Mouse (Mus musculus) thymus, adult 2 months (tissue): ENCODE measurements around the gene Gm10639. TPM values are rescaled to one million over a fixed set of nuclear protein-coding genes. Genes with fewer than 3 reads are reported as not detected.
"Not testable (repeated sequence)": the region's sequence is repeated elsewhere in the genome, so short reads cannot be mapped to it uniquely, and the experiment has no call there.

Experiments used
- DNase-seq: peaks from one replicate; pipeline ENCODE4 v3.0.0; 2021
- H3K27ac ChIP-seq: fragments of 200-500 bp; 2 replicates; pipeline ENCODE4 v1.5.1; 2012; ENCODE audit warnings: low read length, control low read depth; ENCODE audit not compliant: control insufficient read depth, insufficient read depth
- H3K27me3 ChIP-seq: fragments of 200-500 bp; 2 replicates; pipeline ENCODE4 v1.6.1; 2012; ENCODE audit warnings: mild to moderate bottlenecking, low read length, moderate library complexity, mixed read lengths; ENCODE audit not compliant: control insufficient read depth, insufficient read depth
- H3K36me3 ChIP-seq: fragments of 200-500 bp; 2 replicates; pipeline ENCODE4 v1.6.1; 2012; ENCODE audit warnings: mild to moderate bottlenecking, low read length, moderate library complexity; ENCODE audit not compliant: control insufficient read depth, insufficient read depth
- H3K4me1 ChIP-seq: fragments of 200-500 bp; replicated peaks from 2 replicates; pipeline ENCODE4 v1.6.1; 2012; ENCODE audit warnings: low read length; ENCODE audit not compliant: control insufficient read depth, insufficient read depth
- H3K4me3 ChIP-seq: fragments of 200-500 bp; 2 replicates; pipeline ENCODE4 v1.5.1; 2012; ENCODE audit warnings: mild to moderate bottlenecking, low read length, control low read depth, moderate library complexity; ENCODE audit not compliant: control insufficient read depth, insufficient read depth
- WGBS: fragments of 180-500 bp; shearing (Covaris S2); methylation state at CpG from one replicate; pipeline ENCODE4 v1.1.7; 2018; 5-methylcytosine and 5-hydroxymethylcytosine counted together
- polyA plus RNA-seq: library from polyadenylated mRNA; depleted of rRNA; stranded (reverse); fragments of >200 nt; gene quantifications from 2 replicates; pipeline ENCODE4 v1.2.3, GENCODE M21; 2012; rRNA removed

The Gm10639 gene
- polyA plus RNA-seq = not detected in 2 replicates

- WGBS = 90% methylated on average over 3 of the region's 3 CpGs
- H3K4me3 ChIP-seq, H3K4me1 ChIP-seq, H3K27ac ChIP-seq, H3K27me3 ChIP-seq, H3K36me3 ChIP-seq, DNase-seq: not testable (repeated sequence)
Observed at GRCm38 (mm10) chr9:78289723-78290122, at the start of gene Gm10639. Gene Gm10639 (plus strand): TSS chr9:78289923.

GRCm38 (mm10) chr9:78255683-78256470 lies 33.8 kb upstream of the Gm10639 start:
- not testable (repeated sequence) for H3K27me3 ChIP-seq, H3K27ac ChIP-seq, DNase-seq, H3K36me3 ChIP-seq, H3K4me1 ChIP-seq, H3K4me3 ChIP-seq
- 89% methylated on average over 4 of the region's 4 CpGs for WGBS

GRCm38 (mm10) chr9:78256914-78257313 lies 32.8 kb upstream of the Gm10639 start, which contains the start of gene Gm3776:
Gene Gm3776 (plus strand): TSS chr9:78257129.
- not testable (repeated sequence) for H3K27me3 ChIP-seq, H3K27ac ChIP-seq, H3K4me1 ChIP-seq, DNase-seq, H3K4me3 ChIP-seq, H3K36me3 ChIP-seq
- 77% methylated on average over 2 of the region's 3 CpGs for WGBS

GRCm38 (mm10) chr9:78259688-78260087 lies 30.0 kb upstream of the Gm10639 start:
- not testable (repeated sequence) for H3K36me3 ChIP-seq, H3K4me3 ChIP-seq, H3K27me3 ChIP-seq, H3K4me1 ChIP-seq, H3K27ac ChIP-seq
- 0% methylated on average over 1 of the region's 6 CpGs for whole genome bisulfite sequencing
- peak; percentile 48 for DNase-seq

GRCm38 (mm10) chr9:78270945-78271344 lies 18.8 kb upstream of the Gm10639 start:
- H3K27me3 ChIP-seq, DNase-seq, H3K4me3 ChIP-seq, H3K4me1 ChIP-seq, H3K27ac ChIP-seq, H3K36me3 ChIP-seq: not testable (repeated sequence)
- 63% methylated on average over 3 of the region's 3 CpGs for WGBS

- not testable (repeated sequence) for H3K4me1 ChIP-seq, H3K27me3 ChIP-seq, H3K4me3 ChIP-seq, H3K36me3 ChIP-seq, H3K27ac ChIP-seq, DNase-seq
- 91% methylated on average over 4 of the region's 4 CpGs for WGBS
Observed at GRCm38 (mm10) chr9:78282002-78282711, 7.6 kb upstream of the Gm10639 start.

- not testable (repeated sequence) for H3K4me3 ChIP-seq, H3K4me1 ChIP-seq, H3K27me3 ChIP-seq, H3K36me3 ChIP-seq, H3K27ac ChIP-seq, DNase-seq
- 89% methylated on average over 1 of the region's 1 CpGs for WGBS
Observed at GRCm38 (mm10) chr9:78289063-78289462, 660 bp upstream of the Gm10639 start.

GRCm38 (mm10) chr9:78292462-78292861 lies 2.7 kb downstream of the Gm10639 start:
- not testable (repeated sequence) for H3K27ac ChIP-seq, H3K4me1 ChIP-seq, H3K4me3 ChIP-seq, DNase-seq, H3K27me3 ChIP-seq, H3K36me3 ChIP-seq
- 89% methylated on average over 8 of the region's 8 CpGs for WGBS

GRCm38 (mm10) chr9:78293683-78294082 lies 4.0 kb downstream of the Gm10639 start:
- 92% methylated on average over 1 of the region's 1 CpGs for WGBS
- H3K4me3 ChIP-seq, H3K27ac ChIP-seq, H3K36me3 ChIP-seq, H3K4me1 ChIP-seq, DNase-seq, H3K27me3 ChIP-seq: not testable (repeated sequence)

GRCm38 (mm10) chr9:78294781-78295180 lies 5.1 kb downstream of the Gm10639 start:
- 94% methylated on average over 7 of the region's 7 CpGs for WGBS
- H3K27me3 ChIP-seq, H3K4me1 ChIP-seq, H3K4me3 ChIP-seq, H3K36me3 ChIP-seq, DNase-seq, H3K27ac ChIP-seq: not testable (repeated sequence)
